Mouse (Mus musculus) adrenal gland, postnatal 4 days (tissue): ENCODE measurements around the gene Clnk. TPM values are rescaled to one million over a fixed set of nuclear protein-coding genes. Genes with fewer than 3 reads are reported as not detected.

Source experiments
- DNase-seq, 2 experiments: peaks; one replicate each; pipeline ENCODE4 v3.0.0; 2021 to 2022; ENCODE audit warnings: low spot score in 2 of 2, mixed read lengths in 2 of 2
- total RNA-seq, 2 experiments: library from RNA; stranded (reverse); gene quantifications; 2 replicates each; pipeline ENCODE4 v1.2.3; 2021

The Clnk gene
- total RNA-seq, 2 experiments from 2014 or later = not detected

GRCm38 (mm10) chr5:38754950-38755349, 121.7 kb downstream of the Clnk start:
- DNase-seq = no peak

GRCm38 (mm10) chr5:38752749-38753148, 123.9 kb downstream of the Clnk start:
- DNase-seq = no peak

GRCm38 (mm10) chr5:38708940-38709581, 167.6 kb downstream of the Clnk start:
- no peak for DNase-seq

- DNase-seq = no peak
Observed at GRCm38 (mm10) chr5:38707364-38708075, 169.1 kb downstream of the Clnk start.

DNA sequence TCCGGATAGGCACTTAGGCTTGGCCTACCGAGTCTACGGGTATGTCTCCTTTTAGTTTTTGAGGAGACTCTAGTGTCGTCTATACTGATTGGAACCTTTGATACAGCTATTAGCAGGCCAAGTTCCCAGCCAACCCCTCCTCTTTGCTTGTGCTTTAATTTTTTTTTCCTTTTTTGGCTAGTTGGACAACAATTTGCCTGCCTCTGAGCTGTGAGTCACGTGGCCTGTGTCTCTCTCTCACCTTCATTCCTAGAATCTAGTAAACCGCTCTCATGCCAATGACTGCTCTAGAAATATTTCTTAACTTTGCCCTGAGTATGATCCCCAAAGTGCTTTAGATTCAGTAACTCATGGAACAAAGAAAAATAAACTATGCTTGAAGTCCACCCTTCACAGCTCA, 173.7 kb downstream of the Clnk start:
- no peak for DNase-seq

- no peak for DNase-seq
Observed at GRCm38 (mm10) chr5:38702091-38702490, 174.5 kb downstream of the Clnk start.

GRCm38 (mm10) chr5:38698466-38698865, 178.1 kb downstream of the Clnk start:
- DNase-seq = no peak

DNA sequence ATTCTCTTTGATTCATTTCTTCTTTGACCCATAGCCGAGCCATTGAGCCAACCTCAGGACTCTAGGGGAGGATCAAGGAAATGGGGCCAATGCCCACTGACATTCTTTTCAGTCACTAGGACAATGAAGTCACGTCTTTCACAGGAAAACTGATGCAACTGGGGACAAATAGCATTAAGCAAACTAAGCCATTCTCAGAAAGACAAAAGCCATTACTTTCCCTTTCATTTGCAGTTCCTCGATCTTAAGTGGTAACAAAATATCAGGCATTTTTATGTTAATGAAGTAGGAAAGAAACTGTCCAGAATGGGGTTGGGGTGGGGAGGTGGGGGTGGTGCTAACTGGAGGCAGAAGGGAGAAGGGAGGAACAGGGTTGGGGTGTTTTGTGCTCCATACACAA, 178.6 kb downstream of the Clnk start:
- DNase-seq = no peak

- DNase-seq = no peak
Observed at GRCm38 (mm10) chr5:38696616-38697375, 179.8 kb downstream of the Clnk start.

DNA sequence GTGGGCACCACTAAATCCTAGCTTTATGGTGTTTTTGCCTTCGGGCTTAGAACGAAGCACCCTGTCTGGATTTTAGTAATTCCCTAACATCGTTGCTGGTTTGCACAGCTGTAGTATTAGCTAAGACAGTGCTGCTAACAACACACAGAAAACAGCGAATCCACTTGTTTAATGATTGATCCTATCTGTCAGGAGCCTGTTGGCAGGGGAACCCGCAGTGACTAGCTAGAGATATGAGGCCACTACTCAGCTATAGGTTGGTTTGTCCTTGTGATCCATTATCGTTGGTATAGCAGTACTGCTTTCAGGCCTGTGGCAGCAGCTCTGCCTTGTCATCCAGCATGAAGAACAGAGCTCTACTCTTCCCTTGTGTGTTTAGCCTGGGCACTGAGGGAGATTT, 183.8 kb downstream of the Clnk start:
- no peak for DNase-seq

GRCm38 (mm10) chr5:38689186-38689585, 187.4 kb downstream of the Clnk start:
- no peak for DNase-seq

DNA sequence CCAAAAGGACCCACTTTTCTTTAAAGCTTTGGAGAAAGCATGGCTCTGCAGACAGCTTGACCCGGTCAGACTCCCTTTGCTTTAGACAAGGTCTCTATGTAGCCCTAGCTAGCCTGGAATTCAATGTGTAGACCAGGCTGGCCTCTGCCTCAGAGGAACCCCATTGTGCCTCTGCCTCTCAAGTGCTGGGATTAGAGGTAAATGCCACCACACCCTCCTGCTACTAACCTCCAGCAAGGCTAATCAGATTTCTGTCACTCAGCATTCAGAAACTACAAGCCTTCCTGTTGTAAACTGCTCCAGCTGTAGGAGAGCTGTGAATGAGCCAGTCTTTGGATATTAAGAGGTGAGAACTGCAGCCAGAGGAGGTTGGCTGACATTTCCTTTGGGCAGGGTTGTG, 188.9 kb downstream of the Clnk start:
- DNase-seq = no peak

- peak; percentile 57 to 62 for DNase-seq
Observed at GRCm38 (mm10) chr5:38684164-38684911, 192.3 kb downstream of the Clnk start, which contains the start of gene Zfp518b. Gene Zfp518b (minus strand): TSS chr5:38684826.

GRCm38 (mm10) chr5:38658836-38659235, 217.8 kb downstream of the Clnk start:
- no peak for DNase-seq

Other genes with a start within 250 kb of the Clnk start
- gene Zfp518b, start 192.0 kb downstream of the Clnk start, total RNA-seq = 10 to 100 TPM; 11.1 to 12.3 TPM